Mouse (Mus musculus): ENCODE data around the gene Olfr316.

DNA sequence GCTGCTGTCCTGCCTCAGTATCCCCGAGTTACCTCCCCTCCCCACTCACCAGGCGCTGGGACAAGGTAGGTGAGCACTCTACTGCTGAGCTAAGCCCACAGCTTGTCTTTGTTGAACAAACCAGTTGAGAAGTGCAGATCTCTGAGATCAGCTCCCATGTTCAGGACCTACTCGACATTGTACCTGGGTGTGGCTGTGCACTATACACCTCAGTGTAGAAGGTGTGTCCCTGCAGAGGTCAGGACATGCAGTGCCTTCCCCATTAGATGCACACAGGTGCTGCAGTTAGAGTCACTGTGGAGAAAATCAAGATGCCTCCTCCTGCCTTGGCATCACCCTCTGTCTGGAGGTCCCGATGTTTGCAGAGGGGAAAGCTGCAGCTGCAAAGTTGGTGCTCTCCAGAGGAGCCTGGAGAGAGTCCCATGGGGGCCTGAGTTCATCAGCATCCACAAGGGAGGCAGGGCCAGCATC lies 13.7 kb upstream of the Olfr316 start, which contains the start of gene Olfr317:
- no peak for TF ChIP-seq CTCF (IDR thresholded peaks at IDR 0.05; ENCODE audit: borderline replicate concordance, insufficient read depth, low read depth, low read length)
- TF ChIP-seq POLR2A (IDR thresholded peaks at IDR 0.05; ENCODE audit: borderline replicate concordance, insufficient read depth, low read length): no peak

Measured in cerebellum, adult 2 months (tissue).